Mouse (Mus musculus) kidney, postnatal 14 days (tissue): ENCODE results near the gene Pdxp.
A peak's percentile ranks its signal among the peaks of the same experiment; 100 is the strongest.
"Not testable (repeated sequence)": the region's sequence is repeated elsewhere in the genome, so short reads cannot be mapped to it uniquely, and the experiment has no call there.

Source experiments
- DNase-seq: peaks from one replicate; pipeline ENCODE4 v3.0.0; 2022; ENCODE audit warnings: mixed read lengths

Pdxp gene

GRCm38 (mm10) chr15:78913632-78914090 lies at the start of gene Pdxp:
TSS of gene Pdxp (plus strand) at chr15:78913919.
- DNase-seq = peak; percentile 97

DNA sequence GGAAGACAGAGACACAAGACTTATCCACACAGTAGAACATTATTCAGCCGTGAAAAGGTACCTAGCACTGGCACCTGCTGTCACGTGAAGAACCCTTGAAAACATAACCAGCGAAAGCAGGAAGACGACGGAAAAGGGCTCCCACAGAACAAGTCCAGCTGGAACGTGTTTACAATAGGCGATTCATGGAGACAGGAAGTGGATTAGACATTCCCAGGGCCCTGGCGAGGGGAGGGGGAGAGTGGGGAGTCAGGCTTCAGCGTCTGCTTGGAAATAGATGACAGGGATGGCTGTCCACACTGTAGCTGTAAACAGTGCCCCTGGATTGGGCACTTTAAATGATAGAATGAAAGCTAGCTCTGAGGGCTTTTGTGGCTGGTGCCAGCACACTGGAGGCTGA lies 45.3 kb upstream of the Pdxp start:
- peak; percentile 77 for DNase-seq

- no peak for DNase-seq
Observed at GRCm38 (mm10) chr15:78868826-78869233, 44.9 kb upstream of the Pdxp start.

GRCm38 (mm10) chr15:78869775-78870174 lies 43.9 kb upstream of the Pdxp start:
- DNase-seq = peak; percentile 71

GRCm38 (mm10) chr15:78872021-78872608 lies 41.6 kb upstream of the Pdxp start:
- no peak for DNase-seq

- no peak for DNase-seq
Observed at GRCm38 (mm10) chr15:78873803-78874435, 39.8 kb upstream of the Pdxp start.

DNA sequence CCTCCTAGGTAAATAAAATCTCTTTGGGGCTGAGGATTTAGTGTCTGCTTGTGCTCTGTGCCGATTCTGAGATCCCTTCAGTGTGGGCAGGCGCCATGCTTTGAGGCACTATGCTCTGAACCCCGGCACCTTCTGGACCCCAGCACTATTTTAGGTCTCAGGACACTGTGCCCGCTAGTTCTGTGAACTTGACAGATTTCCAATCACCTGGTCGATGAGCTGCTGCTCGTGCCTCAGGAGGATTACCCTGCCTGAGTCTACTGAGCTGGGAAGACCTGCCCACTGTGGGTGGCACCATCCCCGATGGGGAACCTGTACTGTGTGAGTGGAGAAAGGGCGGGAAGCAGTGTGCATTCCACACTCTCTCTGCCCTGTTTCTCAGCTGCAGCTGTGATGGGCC lies 38.7 kb upstream of the Pdxp start:
- DNase-seq = no peak

DNA sequence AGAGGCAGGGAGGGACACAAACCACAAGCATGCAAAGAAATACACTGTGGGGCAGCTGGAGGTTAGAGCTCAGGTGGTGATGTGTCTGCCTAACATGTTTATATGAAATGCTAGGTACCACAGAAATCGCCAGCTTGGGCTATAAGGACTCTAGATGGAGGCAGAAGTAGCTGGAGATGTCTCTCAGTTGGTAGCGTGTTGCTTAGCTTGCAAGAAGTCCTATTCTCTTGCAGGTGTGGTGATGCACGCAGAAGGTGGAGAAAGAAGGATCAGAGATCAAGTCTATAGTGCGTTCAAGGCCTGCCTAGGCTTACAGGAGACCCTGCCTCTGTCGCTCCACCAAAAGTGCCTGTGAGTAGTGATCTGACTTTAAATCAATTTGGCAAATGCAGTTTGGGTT lies 38.2 kb upstream of the Pdxp start:
- DNase-seq = no peak

- peak; percentile 93 for DNase-seq
Observed at GRCm38 (mm10) chr15:78876258-78876696, 37.4 kb upstream of the Pdxp start.

DNA sequence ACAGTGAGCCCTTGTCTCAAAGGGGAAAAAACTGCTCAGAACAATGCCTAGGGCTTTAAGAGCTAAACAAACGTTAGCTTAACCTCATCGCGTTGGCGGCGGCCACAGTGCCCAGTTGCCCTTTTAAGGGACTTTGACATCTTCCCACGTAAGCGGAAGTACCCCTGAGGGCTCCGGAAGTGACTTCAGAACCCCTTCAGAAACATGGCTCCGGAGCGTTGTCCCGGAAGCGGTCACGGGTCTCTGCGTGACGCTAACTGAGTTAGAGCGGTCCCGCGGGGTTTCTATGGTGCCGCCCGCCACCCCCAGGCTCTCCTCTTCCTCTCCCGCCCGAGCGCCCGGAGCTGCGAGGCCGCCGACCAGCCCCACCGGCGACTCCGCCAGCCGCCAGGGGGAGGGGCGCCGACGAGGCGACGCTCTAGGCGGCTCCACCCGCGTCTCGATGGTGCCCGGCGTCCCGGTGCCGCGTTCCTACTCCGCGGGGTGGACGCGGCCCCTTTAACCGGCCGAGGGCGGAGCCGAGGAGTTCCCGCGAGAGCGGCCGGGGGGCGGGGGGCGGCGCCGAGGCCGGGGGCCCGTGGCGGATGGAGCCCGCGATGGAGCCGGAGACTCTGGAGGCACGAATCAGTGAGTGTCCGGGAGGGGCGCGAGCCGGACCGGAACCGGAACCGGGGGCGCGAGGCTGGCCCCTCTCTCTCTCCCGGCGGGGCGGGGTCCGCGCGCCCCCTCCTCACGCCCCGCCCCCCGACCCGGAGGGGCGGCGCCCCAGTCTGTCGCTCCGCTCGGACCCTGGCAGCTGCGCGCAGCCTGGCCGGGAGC lies 36.5 kb upstream of the Pdxp start, which contains the start of gene Gga1:
TSS of gene Gga1 (plus strand) at position 200 of the 819 bp plus-strand sequence.
- peak; percentile 97 for DNase-seq

- no peak for DNase-seq
Observed at GRCm38 (mm10) chr15:78877810-78878390, 35.8 kb upstream of the Pdxp start.

DNA sequence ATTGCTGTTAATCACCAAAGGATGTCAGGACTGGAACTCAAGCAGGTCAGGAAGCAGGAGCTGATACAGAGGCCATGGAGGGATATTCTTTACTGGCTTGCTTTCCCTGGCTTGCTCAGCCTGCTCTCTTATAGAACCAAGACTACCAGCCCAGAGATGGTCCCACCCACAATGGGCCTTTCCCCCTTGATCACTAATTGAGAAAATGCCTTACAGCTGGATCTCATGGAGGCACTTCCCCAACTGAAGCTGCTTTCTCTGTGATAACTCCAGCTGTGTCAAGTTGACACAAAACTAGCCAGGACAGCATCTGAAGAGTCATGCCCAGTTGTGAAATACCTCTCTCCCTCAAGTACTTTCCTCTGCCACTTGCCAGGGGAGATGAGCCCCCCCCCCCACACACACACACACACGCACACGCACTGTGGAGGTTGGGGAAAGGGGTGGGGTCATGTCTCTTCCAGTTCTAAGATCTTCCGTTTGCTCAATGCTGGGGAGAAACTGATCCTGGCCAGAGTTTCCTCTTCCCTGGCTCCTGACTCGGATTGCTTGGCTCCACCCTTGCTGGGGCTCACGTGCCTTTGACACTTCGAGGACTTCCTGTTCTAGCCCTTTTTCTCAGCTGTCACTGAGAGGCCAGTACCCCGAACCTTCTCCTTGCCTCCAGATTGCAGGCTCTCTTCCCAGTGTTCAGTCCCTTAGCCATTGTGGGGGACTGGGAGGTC lies 34.8 kb upstream of the Pdxp start:
- not testable (repeated sequence) for DNase-seq

- peak; percentile 77 for DNase-seq
Observed at GRCm38 (mm10) chr15:78880432-78880831, 33.3 kb upstream of the Pdxp start.

DNA sequence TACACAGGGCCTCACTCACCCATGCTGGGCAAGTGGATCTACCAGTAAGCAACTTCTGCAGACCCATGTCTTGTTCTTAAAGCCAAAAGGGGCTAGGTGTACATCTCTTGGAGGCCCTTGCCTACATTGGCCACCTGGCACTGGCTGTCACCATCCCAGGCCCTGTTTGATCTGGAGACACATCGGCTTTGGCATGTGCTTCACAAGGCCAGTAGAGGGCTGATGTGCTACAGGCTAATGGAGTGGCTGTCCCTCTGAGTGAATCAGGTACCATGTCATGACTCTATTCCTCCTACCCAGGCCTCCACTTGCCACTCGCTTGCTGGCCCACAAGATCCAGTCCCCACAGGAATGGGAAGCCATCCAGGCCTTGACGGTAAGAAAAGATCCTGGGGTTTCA lies 31.9 kb upstream of the Pdxp start:
- DNase-seq = no peak

DNA sequence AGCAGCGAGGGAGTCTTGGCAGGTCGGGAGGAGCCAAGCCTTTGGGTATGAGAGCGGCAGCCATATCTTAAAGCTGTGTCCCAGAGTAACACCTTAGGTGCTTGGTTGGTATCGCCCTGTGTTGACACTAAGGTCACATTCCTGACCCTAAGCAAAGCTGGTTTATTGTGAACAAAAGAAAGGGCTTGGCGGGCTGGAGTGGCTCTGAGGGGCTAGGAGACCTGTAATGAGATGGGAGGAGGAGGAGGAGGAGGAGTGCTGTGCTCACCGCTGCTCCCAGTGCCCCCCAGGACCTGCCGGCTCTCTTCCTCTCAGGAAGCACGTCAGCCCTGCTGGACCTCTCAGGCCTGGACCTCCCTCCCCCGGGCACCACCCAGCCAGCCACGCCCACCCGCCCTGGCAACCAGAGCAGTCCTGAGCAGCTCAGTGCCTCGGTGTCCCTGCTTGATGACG lies 24.3 kb upstream of the Pdxp start:
- no peak for DNase-seq

GRCm38 (mm10) chr15:78892440-78892839 lies 21.3 kb upstream of the Pdxp start:
- DNase-seq = no peak

- DNase-seq = no peak
Observed at GRCm38 (mm10) chr15:78894726-78895125, 19.0 kb upstream of the Pdxp start.

GRCm38 (mm10) chr15:78895741-78896140 lies 18.0 kb upstream of the Pdxp start:
- no peak for DNase-seq

DNA sequence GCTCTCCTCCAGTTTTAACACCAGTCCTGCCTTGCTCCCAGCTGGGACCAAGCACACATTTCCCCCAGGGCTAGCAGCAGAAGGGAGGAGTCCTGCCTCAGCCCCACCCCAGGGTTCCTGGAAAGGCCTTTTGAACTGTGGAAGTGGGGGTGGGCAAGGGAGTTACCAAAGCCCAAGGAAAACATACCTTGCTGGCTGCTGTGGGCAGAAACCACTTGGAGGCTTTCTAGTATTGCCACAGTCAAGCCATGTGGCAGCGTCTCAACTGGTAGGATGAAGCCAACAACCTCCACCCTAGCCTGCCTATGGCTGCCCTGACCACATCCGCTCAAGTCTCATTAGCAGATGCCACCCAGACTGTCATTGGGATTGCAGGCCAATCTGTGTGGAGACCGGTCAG lies 17.6 kb upstream of the Pdxp start:
- no peak for DNase-seq

DNA sequence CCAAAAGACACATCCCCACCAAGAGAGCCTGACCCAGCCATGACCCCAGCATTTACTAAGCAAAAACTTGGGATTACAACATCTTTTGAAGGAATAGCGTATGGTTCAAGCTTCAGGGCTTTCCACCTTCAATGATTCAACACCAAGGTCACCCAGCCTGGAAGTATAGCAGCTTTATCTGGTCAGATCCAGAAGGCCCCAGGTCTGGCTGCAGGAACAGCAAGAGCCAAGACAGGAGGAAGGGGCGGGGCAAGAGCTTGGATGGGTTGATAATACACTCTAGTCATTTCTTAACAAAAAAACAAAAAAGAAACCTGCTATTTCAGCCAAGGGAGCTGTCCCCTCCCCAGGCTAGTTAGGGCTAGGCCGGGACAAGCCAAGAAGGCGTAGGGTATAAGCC lies 16.2 kb upstream of the Pdxp start:
- DNase-seq = no peak

- DNase-seq = no peak
Observed at GRCm38 (mm10) chr15:78898507-78899001, 15.2 kb upstream of the Pdxp start.

GRCm38 (mm10) chr15:78899409-78899739 lies 14.3 kb upstream of the Pdxp start, which contains the start of gene Gm49510:
TSS of gene Gm49510 (plus strand) at chr15:78899667.
- no peak for DNase-seq
